Mouse (Mus musculus) megakaryocyte progenitor cell, adult 5-6 weeks (primary cell): Measurements from ENCODE around the gene Cdr2. TPM values are rescaled to one million over a fixed set of nuclear protein-coding genes. Genes with fewer than 3 reads are reported as not detected.
"Not testable (repeated sequence)": the region's sequence is repeated elsewhere in the genome, so short reads cannot be mapped to it uniquely, and the experiment has no call there.

Source experiments
- ATAC-seq: replicated peaks from 2 replicates; pipeline ENCODE4 v1.8.0; 2016; ENCODE audit warnings: mild to moderate bottlenecking, moderate TSS enrichment, inconsistent platforms; ENCODE audit not compliant: poor library complexity
- total RNA-seq, 2 experiments: library from RNA; stranded (forward) in 1 of 2; stranded (reverse) in 1 of 2; fragments of 157-497, 149-512 nt in 1 of 2; fragments of 200-1000 nt in 1 of 2; gene quantifications; 2 replicates each; pipeline versions ENCODE4 v1.2.3 to v1.2.4; 2015 to 2017

Cdr2 gene
- total RNA-seq (2015) (2.9 and 4.3 TPM in 2 replicates), total RNA-seq (2017) (4.7 and 7.1 TPM in 2 replicates)

GRCm38 (mm10) chr7:120982200-120982841 lies at the start of gene Cdr2, which contains the start of gene Mfsd13b:
TSS of gene Cdr2 (minus strand) at chr7:120982312.
TSS of gene Mfsd13b (plus strand) at chr7:120982509.
- ATAC-seq, result peak; percentile 86

- ATAC-seq, result not testable (repeated sequence)
These were observed 47.8 kb upstream of the Cdr2 start for GRCm38 (mm10) chr7:121029947-121030346.

- ATAC-seq, result no peak
These were observed 44.2 kb upstream of the Cdr2 start for GRCm38 (mm10) chr7:121026300-121026699.

- peak; percentile 34; the same call in 1 of the 2 replicates for ATAC-seq
These were observed 43.3 kb upstream of the Cdr2 start for GRCm38 (mm10) chr7:121025221-121026008.

GRCm38 (mm10) chr7:121020277-121020676 lies 38.2 kb upstream of the Cdr2 start:
- peak; percentile 76 for ATAC-seq

GRCm38 (mm10) chr7:121018778-121019177 lies 36.7 kb upstream of the Cdr2 start:
- ATAC-seq, result peak; percentile 82

GRCm38 (mm10) chr7:121014486-121014885 lies 32.4 kb upstream of the Cdr2 start:
- ATAC-seq, result no peak

- no peak for ATAC-seq
These were observed 29.9 kb upstream of the Cdr2 start for GRCm38 (mm10) chr7:121011794-121012689.

GRCm38 (mm10) chr7:121003793-121004418 lies 21.8 kb upstream of the Cdr2 start:
- ATAC-seq, result no peak

- ATAC-seq, result no peak
These were observed 20.4 kb upstream of the Cdr2 start for GRCm38 (mm10) chr7:121002407-121002928.

GRCm38 (mm10) chr7:121001879-121002278 lies 19.8 kb upstream of the Cdr2 start:
- no peak for ATAC-seq

- ATAC-seq, result no peak
These were observed 18.1 kb upstream of the Cdr2 start for GRCm38 (mm10) chr7:121000065-121000822.

- no peak for ATAC-seq
These were observed 17.0 kb upstream of the Cdr2 start for GRCm38 (mm10) chr7:120999021-120999530.

- no peak for ATAC-seq
These were observed 9.1 kb upstream of the Cdr2 start for GRCm38 (mm10) chr7:120991191-120991590.

- no peak for ATAC-seq
These were observed 856 bp upstream of the Cdr2 start for GRCm38 (mm10) chr7:120982968-120983367.

GRCm38 (mm10) chr7:120980931-120981924 lies 884 bp downstream of the Cdr2 start:
- peak; percentile 13; the same call in 1 of the 2 replicates for ATAC-seq

GRCm38 (mm10) chr7:120980041-120980440 lies 2.1 kb downstream of the Cdr2 start:
- ATAC-seq, result peak; percentile 55

GRCm38 (mm10) chr7:120977063-120977462 lies 5.0 kb downstream of the Cdr2 start:
- ATAC-seq, result no peak
